Mouse (Mus musculus): ENCODE results near the gene Unc45b. TPM values are rescaled to one million over a fixed set of nuclear protein-coding genes. Genes with fewer than 3 reads are reported as not detected.
"Not testable (repeated sequence)": the region's sequence is repeated elsewhere in the genome, so short reads cannot be mapped to it uniquely, and the experiment has no call there.

Unc45b gene
- polyA plus RNA-seq, 1 experiment from 2014 or later = 1.8 TPM

DNA sequence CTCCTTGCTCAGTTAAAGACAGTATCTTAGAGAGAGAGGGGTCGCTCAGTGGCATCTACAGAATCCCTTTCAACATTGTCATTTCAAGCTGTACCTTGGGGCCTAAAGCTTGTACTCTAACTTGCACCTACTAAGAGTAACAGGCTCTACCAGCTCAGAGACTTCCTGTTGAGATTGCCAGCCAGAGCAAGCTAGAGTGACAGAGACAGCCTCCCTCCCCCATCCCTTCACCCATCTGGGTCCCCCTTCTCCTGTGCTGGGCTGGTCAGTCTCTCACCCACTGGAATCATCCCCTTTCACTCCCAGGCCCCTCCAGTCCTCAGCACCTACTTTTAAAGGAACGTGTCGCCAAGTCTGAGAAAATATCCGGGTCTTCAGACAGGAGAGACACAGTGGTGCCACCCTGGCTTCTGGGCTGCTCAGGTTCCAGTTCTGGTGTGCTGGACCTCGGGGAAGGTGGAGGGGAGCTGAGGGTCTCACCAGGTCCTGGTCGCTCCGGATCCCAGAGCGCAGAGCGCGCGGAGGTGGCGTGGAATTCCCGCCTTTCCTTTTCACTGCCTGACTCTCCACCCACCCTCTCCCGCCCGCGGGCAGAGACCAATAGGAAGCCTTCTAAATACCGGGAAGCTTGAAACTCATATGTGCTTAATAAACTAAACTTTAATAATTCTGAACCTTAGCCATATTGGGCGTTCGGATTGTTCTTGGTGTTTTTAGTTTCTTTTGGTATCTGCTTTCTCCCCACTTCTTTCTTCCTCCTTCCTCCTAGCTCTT, 80.4 kb downstream of the Unc45b start:
- WGBS = 19% methylated on average over 19 of the region's 19 CpGs
- ATAC-seq = peak; percentile 90
- Histone ChIP-seq H3K4me2 (replicated peaks) (peak overlapping the region; percentile 82), H3K27ac (peak overlapping the region; percentile 66), H3K9ac (peak overlapping the region; percentile 56), H3K4me3 (replicated peaks) (peak overlapping the region; percentile 47)
- not testable (repeated sequence) for H3K4me1 ChIP-seq (replicated peaks); H3K36me3 ChIP-seq; H3K9me3 ChIP-seq; H3K27me3 ChIP-seq (replicated peaks)

DNA sequence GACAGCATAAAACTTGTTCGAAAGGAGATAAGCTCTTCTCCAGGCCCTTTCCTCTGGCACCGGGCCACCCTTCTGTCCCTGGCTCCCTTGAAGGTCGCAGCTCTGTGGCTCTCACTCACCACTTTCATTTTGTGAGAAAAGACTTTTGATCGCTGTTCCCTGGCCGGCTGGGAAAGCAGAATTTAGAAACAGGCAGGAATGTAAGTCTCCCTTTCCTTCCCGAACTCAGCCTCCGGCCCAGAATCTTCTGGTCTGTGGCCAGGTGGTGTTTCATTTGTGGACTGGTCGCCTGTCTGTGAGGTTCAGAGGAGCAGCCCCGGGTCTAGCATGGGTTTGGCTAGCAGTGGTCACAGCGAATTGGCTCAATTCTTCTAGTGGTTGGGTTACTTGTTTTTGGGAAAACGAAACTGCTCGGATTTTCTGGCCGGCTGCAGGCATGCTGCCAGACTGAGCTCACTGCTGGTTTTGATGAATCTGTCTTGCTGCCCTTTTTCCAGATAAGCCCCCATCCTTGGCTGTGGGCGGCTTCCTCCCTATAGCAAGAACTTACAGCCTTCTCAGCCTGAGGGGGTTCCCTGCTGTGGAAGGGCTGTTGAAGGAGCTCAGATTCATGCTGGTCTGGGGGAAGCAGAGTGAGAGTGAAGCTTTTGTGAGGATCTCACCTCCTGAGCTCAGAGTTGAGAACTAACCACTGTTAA, 81.3 kb downstream of the Unc45b start, which contains the start of gene Slfn9:
TSS of gene Slfn9 (minus strand) at position 362 of the 698 bp plus-strand sequence.
- H3K4me2 ChIP-seq (replicated peaks) = peak within 1 kb of the TSS; percentile 82
- H3K27me3 ChIP-seq (replicated peaks) = no peaks in the 10 kb centered on the region
- peak; percentile 55; the same call in 1 of the 2 replicates for ATAC-seq
- H3K4me1 ChIP-seq (replicated peaks) = peaks cover 10% of the 10 kb centered on the region; the same call in 1 of the 2 replicates
- 11% methylated on average over 14 of the region's 14 CpGs for WGBS
- H3K27ac ChIP-seq = peak within 1 kb of the TSS; percentile 66
- peak within 1 kb of the TSS; percentile 56 for H3K9ac ChIP-seq
- H3K36me3 ChIP-seq = no peaks in the 10 kb centered on the region
- peak within 1 kb of the TSS; percentile 47 for H3K4me3 ChIP-seq (replicated peaks)
- no peaks in the 10 kb centered on the region for H3K9me3 ChIP-seq

Other genes with a start within 250 kb of the Unc45b start
- gene Cct6b, start 146.2 kb upstream of the Unc45b start, polyA plus RNA-seq (2015; fragmentation: Nextera tagmentation; extraction: Ambion mirVana) = 0.18 and 0.28 TPM in 2 replicates
- gene Zfp830, start 146.2 kb upstream of the Unc45b start, polyA plus RNA-seq (2015; fragmentation: Nextera tagmentation; extraction: Ambion mirVana) = 32.9 and 34.5 TPM in 2 replicates
- 20.4 and 22.5 TPM in 2 replicates for gene Lig3, start 129.4 kb upstream of the Unc45b start, polyA plus RNA-seq (2015; fragmentation: Nextera tagmentation; extraction: Ambion mirVana)
- 12.5 and 13.8 TPM in 2 replicates for gene Rffl, start 39.3 kb upstream of the Unc45b start, polyA plus RNA-seq (2015; fragmentation: Nextera tagmentation; extraction: Ambion mirVana)
- gene Rad51d, start 19.9 kb upstream of the Unc45b start, polyA plus RNA-seq (2015; fragmentation: Nextera tagmentation; extraction: Ambion mirVana) = 12.7 and 16.0 TPM in 2 replicates
- gene Fndc8, start 18.4 kb upstream of the Unc45b start, polyA plus RNA-seq (2015; fragmentation: Nextera tagmentation; extraction: Ambion mirVana) = 0.15 and 0.23 TPM in 2 replicates
- 29.9 and 31.7 TPM in 2 replicates for gene Nle1, start 2.1 kb upstream of the Unc45b start, polyA plus RNA-seq (2015; fragmentation: Nextera tagmentation; extraction: Ambion mirVana)
- 1.9 TPM in 2 replicates for gene Slfn5, start 40.8 kb downstream of the Unc45b start, polyA plus RNA-seq (2015; fragmentation: Nextera tagmentation; extraction: Ambion mirVana)
- 19.6 and 20.0 TPM in 2 replicates for gene Slfn9, start 81.3 kb downstream of the Unc45b start, polyA plus RNA-seq (2015; fragmentation: Nextera tagmentation; extraction: Ambion mirVana)
- gene Slfn8, start 110.3 kb downstream of the Unc45b start, polyA plus RNA-seq (2015; fragmentation: Nextera tagmentation; extraction: Ambion mirVana) = 0.45 and 0.54 TPM in 2 replicates
- 4.7 and 7.1 TPM in 2 replicates for gene Slfn2, start 154.6 kb downstream of the Unc45b start, polyA plus RNA-seq (2015; fragmentation: Nextera tagmentation; extraction: Ambion mirVana)
- 0.49 and 0.66 TPM in 2 replicates for gene Slfn1, start 206.3 kb downstream of the Unc45b start, polyA plus RNA-seq (2015; fragmentation: Nextera tagmentation; extraction: Ambion mirVana)